Mouse (Mus musculus) left cerebral cortex, adult 8-10 months (tissue): ENCODE measurements around the gene Kcnh4. TPM values are rescaled to one million over a fixed set of nuclear protein-coding genes. Genes with fewer than 3 reads are reported as not detected.

Source experiments
- DNase-seq, 2 experiments: peaks; one replicate each; pipeline ENCODE4 v3.0.0; 2022; ENCODE audit warnings: low spot score in 2 of 2
- total RNA-seq, 4 experiments: library from RNA; stranded (reverse); gene quantifications; 2 replicates each; pipeline ENCODE4 v1.2.4; 2022

Gene Kcnh4
- total RNA-seq, 4 experiments from 2014 or later: 18.4 to 20.2 (median 18.7) TPM

DNA sequence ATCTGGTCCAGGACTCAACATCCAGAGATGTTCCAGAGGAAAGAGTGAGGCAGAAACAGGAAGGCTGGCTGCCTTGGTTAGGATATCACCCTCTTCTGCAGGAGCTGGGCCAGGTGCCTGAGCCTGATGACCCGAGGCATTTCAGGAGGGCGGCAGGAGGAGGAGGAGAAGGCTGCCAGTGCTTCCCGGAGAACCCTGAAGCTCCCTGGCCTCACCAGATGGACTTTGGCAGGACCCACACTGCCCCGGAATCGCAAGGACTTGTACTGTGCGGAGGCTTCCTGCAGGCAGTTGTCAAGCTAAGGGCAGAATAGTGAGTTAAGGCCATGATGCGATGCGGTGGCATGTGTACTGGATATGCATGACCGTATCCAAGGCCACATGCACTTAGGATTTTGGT is 7.0 kb upstream of the Kcnh4 start:
- no peak for DNase-seq

GRCm38 (mm10) chr11:100762831-100763230 is 3.1 kb upstream of the Kcnh4 start, which contains the start of gene Hcrt:
Gene Hcrt, minus strand, starts transcription at chr11:100762931.
- DNase-seq: no peak

DNA sequence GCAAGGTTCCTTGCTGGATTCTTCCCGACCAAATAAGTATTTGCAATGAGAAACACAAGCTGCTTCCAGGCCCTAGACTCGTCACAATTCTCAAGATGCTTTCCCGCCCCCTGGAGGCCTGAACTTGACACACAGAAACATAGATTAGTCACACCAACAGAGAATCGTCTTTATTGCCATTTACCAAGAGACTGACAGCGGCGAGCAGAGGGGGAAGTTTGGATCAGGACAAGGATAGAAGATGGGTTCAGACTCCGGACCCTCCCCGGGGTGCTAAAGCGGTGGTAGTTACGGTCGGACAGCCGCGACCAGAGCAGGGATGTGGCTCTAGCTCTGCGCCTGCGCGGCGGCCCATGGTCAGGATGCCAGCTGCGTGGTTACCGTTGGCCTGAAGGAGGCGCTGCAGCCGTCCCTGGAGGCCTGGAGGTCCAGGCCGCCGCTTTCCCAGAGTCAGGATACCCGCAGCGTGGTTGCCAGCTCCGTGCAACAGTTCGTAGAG is 1.9 kb upstream of the Kcnh4 start:
- DNase-seq: peak; percentile 75 to 83

GRCm38 (mm10) chr11:100758707-100759610 is 783 bp downstream of the Kcnh4 start:
- no peak for DNase-seq

DNA sequence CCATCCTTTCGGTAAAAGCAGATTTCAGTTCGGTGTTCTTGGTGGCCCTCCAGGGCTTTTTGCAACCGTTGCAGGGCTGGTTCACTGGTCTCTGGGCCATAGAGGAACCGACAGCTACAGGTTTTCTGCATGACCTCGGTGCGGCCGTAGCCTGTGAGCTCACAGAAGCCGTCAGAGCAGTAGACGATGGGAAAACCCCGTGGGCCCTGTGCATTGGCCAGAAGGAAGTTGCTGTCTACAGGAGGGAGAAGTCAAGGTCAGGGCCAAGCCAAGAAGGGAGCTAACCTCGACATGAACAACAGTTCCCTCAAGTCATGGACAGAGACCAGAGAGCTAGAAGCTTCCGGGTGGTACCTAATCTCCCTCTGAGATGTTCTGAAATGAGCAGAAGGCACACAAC is 2.2 kb downstream of the Kcnh4 start:
- DNase-seq: no peak

- no peak for DNase-seq
These were observed 3.3 kb downstream of the Kcnh4 start for GRCm38 (mm10) chr11:100756476-100756875.

- peak in 1 of 2 experiments; percentile 63 for DNase-seq
These were observed 5.1 kb downstream of the Kcnh4 start for GRCm38 (mm10) chr11:100754693-100755057.

DNA sequence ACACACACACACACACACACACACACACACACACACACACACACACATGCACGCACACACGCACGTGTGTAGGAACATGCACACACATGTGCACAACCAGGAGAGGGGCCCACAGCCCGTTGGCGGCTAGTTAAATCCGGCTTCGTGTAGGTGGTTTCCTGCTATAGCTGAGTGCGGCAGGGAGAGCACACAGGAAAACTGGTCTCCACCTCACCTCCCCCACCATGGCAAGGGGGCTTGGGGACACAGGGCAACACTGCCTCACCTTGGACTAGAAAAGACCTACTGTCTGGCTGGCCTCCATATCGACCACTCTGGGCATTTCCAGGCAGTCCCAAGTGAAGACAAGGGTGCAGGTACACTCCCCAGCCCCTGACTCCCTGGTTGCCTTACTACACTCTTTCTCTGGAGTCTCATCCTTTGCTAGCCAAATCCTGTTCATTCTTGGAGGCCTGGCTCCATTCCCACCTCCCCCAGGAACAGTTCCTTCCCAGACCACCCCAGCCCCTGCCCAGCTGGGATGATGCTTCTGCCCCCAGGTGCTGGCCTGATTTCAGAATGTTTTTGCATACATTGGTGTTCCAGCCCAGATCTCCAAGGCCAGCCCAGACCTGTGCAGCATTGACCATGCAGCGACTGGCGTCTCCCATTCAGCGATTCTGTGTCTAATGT is 5.6 kb downstream of the Kcnh4 start:
- DNase-seq: peak in 1 of 2 experiments; percentile 83

DNA sequence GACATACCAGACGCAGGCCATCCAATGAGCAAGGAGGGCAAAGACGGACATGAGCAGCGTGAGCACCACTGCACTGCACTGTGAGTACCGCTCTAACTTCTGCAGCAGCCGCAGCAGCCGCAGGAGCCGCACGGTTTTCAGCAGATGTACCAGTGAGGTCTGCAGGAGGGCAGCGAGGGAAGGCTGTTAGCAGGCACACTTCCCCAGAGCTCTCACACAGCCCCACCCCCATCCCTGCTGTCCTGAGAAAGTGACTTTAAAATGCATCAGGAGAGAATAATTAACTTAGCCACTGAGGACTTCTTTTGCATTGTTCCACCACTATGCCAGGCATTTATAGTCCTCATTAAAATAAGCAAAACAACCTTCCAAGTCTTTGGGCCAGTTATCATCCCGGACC is 7.4 kb downstream of the Kcnh4 start:
- no peak for DNase-seq

DNA sequence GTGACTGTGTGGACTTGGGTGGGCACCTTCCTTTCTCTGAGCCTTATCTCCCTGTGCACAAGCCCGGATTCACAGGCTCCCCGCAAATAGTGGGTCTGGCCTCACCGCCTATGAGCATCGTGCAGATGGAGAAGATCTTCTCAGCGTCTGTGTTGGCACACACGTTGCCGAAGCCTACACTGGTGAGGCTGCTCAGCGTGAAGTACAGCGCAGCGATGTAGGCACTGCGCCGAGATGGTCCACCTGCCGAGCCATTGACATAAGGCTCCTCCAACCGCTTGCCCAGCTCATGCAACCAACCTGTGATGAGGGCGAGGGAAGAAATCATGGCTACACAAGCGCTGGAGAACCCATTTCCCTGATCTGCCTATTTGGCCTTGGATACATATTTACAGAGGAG is 9.6 kb downstream of the Kcnh4 start:
- peak in 1 of 2 experiments; percentile 70 for DNase-seq

DNA sequence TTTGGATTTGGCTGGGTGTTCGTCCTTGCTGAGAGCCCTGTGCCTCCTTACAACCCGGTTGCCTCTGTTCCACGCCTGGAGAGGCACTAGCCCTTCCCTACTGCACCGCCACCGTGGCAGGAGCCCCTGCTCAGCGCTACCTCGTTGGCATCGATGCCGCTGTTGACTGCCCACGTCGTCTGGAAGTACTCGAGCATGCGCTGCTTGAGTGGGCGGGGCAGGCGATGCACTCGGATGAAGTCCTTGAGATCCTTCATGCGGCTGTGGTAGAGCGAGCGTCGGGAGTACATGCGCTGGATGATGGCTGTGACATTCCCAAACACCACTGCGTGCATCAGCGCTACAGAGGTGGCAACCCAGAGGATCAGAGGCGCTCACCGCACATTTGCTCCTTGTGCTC is 10.3 kb downstream of the Kcnh4 start:
- peak in 1 of 2 experiments; percentile 77 for DNase-seq

DNA sequence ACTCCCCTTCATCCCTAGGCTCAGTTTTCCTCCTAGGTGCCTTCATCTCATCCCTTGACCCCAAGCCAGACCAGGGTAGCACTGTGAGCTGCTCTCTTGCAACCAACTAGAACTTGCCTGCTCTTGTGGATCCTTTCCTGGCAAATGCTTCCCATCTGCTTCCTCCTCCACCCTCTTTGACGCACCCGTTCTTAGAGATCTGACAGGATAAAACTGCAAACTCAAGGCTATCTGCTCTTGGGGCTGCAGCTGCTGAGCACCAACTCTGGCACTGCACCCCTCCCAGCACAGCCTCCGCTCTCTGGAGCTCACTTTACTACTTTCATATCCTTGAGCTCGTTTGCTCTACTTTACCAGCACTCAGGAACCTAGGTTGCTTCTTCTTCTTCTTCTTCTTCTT is 11.1 kb downstream of the Kcnh4 start:
- no peak for DNase-seq

GRCm38 (mm10) chr11:100747114-100747513 is 12.6 kb downstream of the Kcnh4 start:
- DNase-seq: no peak

DNA sequence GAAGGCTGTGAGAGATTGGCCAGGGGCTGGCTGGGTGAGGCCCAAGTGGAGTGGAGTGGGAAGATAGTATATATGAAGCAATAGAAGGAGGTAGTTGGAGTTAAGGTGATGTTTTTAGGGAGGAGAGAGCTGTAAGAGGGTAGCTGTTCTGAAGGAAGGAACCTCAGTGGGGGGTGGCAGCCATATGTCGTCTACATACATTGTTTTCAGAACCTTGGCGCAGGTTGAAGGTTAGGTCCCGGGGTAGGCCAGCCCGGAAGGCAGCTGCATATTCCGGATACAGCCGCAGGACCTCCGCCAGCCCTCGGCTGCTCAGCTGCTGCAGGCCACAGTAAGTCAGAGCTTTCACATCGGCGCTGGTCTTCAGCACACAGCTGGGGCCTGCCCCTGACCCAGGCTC is 13.2 kb downstream of the Kcnh4 start:
- DNase-seq: no peak

- DNase-seq: no peak
These were observed 14.7 kb downstream of the Kcnh4 start for GRCm38 (mm10) chr11:100745085-100745484.

DNA sequence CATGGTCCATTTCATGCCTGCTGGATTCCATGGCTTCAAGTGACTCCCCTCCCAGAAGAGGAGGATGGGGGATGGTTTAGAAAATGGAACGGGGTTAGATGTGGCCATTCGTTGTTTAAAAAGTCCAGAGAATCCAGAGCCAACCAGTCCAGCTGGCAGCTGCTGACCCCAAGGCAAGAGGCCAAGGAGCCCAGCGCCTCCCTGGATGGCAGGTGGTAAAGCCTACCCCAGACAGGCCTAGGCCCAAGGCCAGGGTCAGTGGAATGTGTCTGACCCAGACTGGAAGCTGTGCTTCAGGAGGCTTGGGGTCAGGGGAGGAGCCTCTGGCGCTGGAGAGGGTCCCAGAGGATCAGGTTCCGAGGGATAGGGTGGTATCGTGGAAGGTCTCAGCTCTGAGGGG is 18.4 kb downstream of the Kcnh4 start:
- DNase-seq: no peak

- DNase-seq: no peak
These were observed 21.0 kb downstream of the Kcnh4 start for GRCm38 (mm10) chr11:100738749-100739148.

- DNase-seq: peak; percentile 95 to 99
These were observed 21.6 kb downstream of the Kcnh4 start, which contains the start of gene Rab5c for GRCm38 (mm10) chr11:100738066-100738604. Gene Rab5c, minus strand, starts transcription at chr11:100738215.

DNA sequence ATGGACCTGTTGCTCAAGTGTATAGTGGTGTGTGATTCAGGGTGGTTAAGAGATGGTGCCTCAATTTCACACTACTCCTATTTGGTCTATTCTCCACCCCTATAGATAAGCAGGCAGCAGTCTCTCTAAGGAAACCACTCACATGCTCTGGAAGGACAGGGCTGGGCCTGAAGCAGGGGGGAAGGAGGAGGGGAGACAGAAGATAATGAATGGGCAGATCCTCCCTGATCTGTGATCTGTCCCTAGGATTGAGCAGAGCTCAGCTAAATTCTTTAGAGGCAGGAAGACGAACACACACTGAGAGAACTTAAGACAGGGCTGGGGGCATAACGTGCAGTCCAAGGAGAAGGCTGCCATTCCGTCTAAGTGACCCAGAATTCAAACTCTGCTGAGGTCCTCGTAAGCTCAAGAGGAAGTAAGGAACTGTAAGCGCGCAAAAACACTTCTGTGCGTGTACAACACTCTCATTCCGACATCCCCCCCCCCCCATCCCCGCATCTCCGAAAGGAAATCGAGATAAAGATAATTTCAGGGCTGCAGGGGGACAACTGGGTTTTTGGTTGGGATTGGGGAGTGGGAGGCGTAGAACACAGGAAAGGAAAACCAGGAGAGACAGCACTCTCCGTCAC is 22.5 kb downstream of the Kcnh4 start:
- no peak for DNase-seq

DNA sequence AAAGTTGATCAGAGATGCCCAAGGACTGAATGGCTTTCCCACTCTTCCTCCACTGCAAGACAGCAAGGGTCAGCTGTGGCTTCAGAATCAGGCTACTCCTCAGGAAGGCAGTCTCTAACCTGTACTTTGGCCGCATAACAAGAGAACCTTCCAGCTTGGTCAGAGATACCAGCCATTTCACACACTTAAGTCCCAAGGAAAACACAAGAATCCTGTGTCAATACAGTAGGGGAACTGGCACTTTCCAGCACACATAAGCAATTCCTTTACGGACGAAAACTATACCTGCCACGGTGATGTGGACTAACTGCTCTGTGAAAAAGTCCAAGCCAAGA is 23.0 kb downstream of the Kcnh4 start:
- DNase-seq: no peak

- no peak for DNase-seq
These were observed 23.6 kb downstream of the Kcnh4 start for GRCm38 (mm10) chr11:100735954-100736745.
